Mouse (Mus musculus) heart, adult 10 weeks (tissue): ENCODE data around the gene Olfr1208. TPM values are rescaled to one million over a fixed set of nuclear protein-coding genes. Genes with fewer than 3 reads are reported as not detected.

Experiments
- polyA plus RNA-seq: library from polyadenylated mRNA; stranded (reverse); fragments of 350-450 nt; fragmentation: Illumina TruSeq; extraction: RNeasy Lipid Tissue Mini Kit (QIAGEN cat#74804); gene quantifications from one replicate; pipeline ENCODE4 v1.2.3, GENCODE M21; 2014; ENCODE audit warnings: low read depth, low replicate concordance

Olfr1208 gene
- polyA plus RNA-seq: not detected

GRCm38 (mm10) chr2:88902211-88902610 is at the start of gene Olfr1208:
Olfr1208 (minus strand) TSS chr2:88902311.

GRCm38 (mm10) chr2:88938011-88938410 is 35.9 kb upstream of the Olfr1208 start, which contains the start of gene Olfr1211:
Olfr1211 (minus strand) TSS chr2:88938111.

GRCm38 (mm10) chr2:88915057-88915456 is 12.9 kb upstream of the Olfr1208 start, which contains the start of gene Olfr1209:
Olfr1209 (minus strand) TSS chr2:88915157.

GRCm38 (mm10) chr2:88862931-88863330 is 39.2 kb downstream of the Olfr1208 start, which contains the start of gene Olfr1206:
Olfr1206 (plus strand) TSS chr2:88863231.

GRCm38 (mm10) chr2:88848992-88849391 is 53.1 kb downstream of the Olfr1208 start, which contains the start of gene Olfr1204:
Olfr1204 (plus strand) TSS chr2:88849292.

Other genes starting within 250 kb of the Olfr1208 start
- not detected for gene Olfr1193, start 226.7 kb downstream of the Olfr1208 start, polyA plus RNA-seq
- gene Olfr1195, start 213.1 kb downstream of the Olfr1208 start, polyA plus RNA-seq: not detected
- gene Olfr1196, start 197.7 kb downstream of the Olfr1208 start, polyA plus RNA-seq: not detected
- not detected for gene Olfr1197, start 169.9 kb downstream of the Olfr1208 start, polyA plus RNA-seq
- not detected for gene Olfr1198, start 150.9 kb downstream of the Olfr1208 start, polyA plus RNA-seq
- not detected for gene Olfr1199, start 141.8 kb downstream of the Olfr1208 start, polyA plus RNA-seq
- not detected for gene Olfr1200, start 131.8 kb downstream of the Olfr1208 start, polyA plus RNA-seq
- not detected for gene Olfr1201, start 109.3 kb downstream of the Olfr1208 start, polyA plus RNA-seq
- gene Olfr1202, start 87.8 kb downstream of the Olfr1208 start, polyA plus RNA-seq: not detected
- gene Olfr1205, start 72.6 kb downstream of the Olfr1208 start, polyA plus RNA-seq: not detected
- gene Olfr1204, start 53.0 kb downstream of the Olfr1208 start, polyA plus RNA-seq: not detected
- gene Olfr1206, start 39.1 kb downstream of the Olfr1208 start, polyA plus RNA-seq: not detected
- gene Olfr1209, start 12.8 kb upstream of the Olfr1208 start, polyA plus RNA-seq: not detected
- not detected for gene Olfr1211, start 35.8 kb upstream of the Olfr1208 start, polyA plus RNA-seq
- not detected for gene Olfr1212, start 51.7 kb upstream of the Olfr1208 start, polyA plus RNA-seq
- gene Gm13762, start 78.0 kb upstream of the Olfr1208 start, polyA plus RNA-seq: not detected
- not detected for gene Olfr1214, start 90.3 kb upstream of the Olfr1208 start, polyA plus RNA-seq
- not detected for gene Olfr1215, start 104.7 kb upstream of the Olfr1208 start, polyA plus RNA-seq
- not detected for gene Olfr1216, start 116.0 kb upstream of the Olfr1208 start, polyA plus RNA-seq
- gene Olfr1217, start 129.8 kb upstream of the Olfr1208 start, polyA plus RNA-seq: not detected
- gene Olfr1218, start 158.9 kb upstream of the Olfr1208 start, polyA plus RNA-seq: not detected
- not detected for gene Olfr1219, start 181.2 kb upstream of the Olfr1208 start, polyA plus RNA-seq
- not detected for gene Olfr1220, start 204.5 kb upstream of the Olfr1208 start, polyA plus RNA-seq
- not detected for gene Olfr1221, start 215.0 kb upstream of the Olfr1208 start, polyA plus RNA-seq
- not detected for gene Olfr1222, start 230.7 kb upstream of the Olfr1208 start, polyA plus RNA-seq
- not detected for gene Olfr1223, start 249.2 kb upstream of the Olfr1208 start, polyA plus RNA-seq